Mouse (Mus musculus) neural tube, embryonic 13.5 days (tissue): ENCODE results near the gene Cfap45. TPM values are rescaled to one million over a fixed set of nuclear protein-coding genes. Genes with fewer than 3 reads are reported as not detected.
A peak's percentile ranks its signal among the peaks of the same experiment; 100 is the strongest.

ENCODE experiments used
- ATAC-seq: fragments of 200-750 bp; cut with Nextera tagmentation; 2 replicates; pipeline ENCODE4 v1.8.0; 2017; ENCODE audit warnings: low read depth, mild to moderate bottlenecking, moderate TSS enrichment, moderate library complexity
- H3K27ac ChIP-seq: fragments of 300-500 bp; sonication (generic); replicated peaks from 2 replicates; pipeline ENCODE4 v1.5.1; 2015; ENCODE audit warnings: moderate library complexity, mild to moderate bottlenecking, inconsistent platforms
- H3K27me3 ChIP-seq: fragments of 300-500 bp; sonication (generic); 2 replicates; pipeline ENCODE4 v1.6.1; 2015; ENCODE audit warnings: mild to moderate bottlenecking, inconsistent platforms
- H3K36me3 ChIP-seq: fragments of 300-500 bp; sonication (generic); 2 replicates; pipeline ENCODE4 v1.6.1; 2015; ENCODE audit warnings: mild to moderate bottlenecking, inconsistent platforms
- H3K4me1 ChIP-seq: fragments of 300-500 bp; sonication (generic); replicated peaks from 2 replicates; pipeline ENCODE4 v1.6.1; 2015; ENCODE audit warnings: inconsistent platforms
- H3K4me2 ChIP-seq: fragments of 300-500 bp; sonication (generic); 2 replicates; pipeline ENCODE4 v1.6.1; 2015; ENCODE audit warnings: inconsistent platforms, mild to moderate bottlenecking, moderate library complexity
- H3K4me3 ChIP-seq: fragments of 300-500 bp; sonication (generic); 2 replicates; pipeline ENCODE4 v1.5.1; 2015; ENCODE audit warnings: mild to moderate bottlenecking, inconsistent platforms
- H3K9ac ChIP-seq: fragments of 300-500 bp; sonication (generic); 2 replicates; pipeline ENCODE4 v1.6.1; 2015; ENCODE audit warnings: moderate library complexity, mild to moderate bottlenecking, inconsistent platforms
- H3K9me3 ChIP-seq: fragments of 300-500 bp; sonication (generic); 2 replicates; pipeline ENCODE4 v1.6.1; 2016; ENCODE audit warnings: inconsistent platforms
- WGBS: fragments of 180-500 bp; shearing (Covaris S2); methylation state at CpG from one replicate; pipeline ENCODE4 v1.1.7; 2015; 5-methylcytosine and 5-hydroxymethylcytosine counted together
- polyA plus RNA-seq: library from polyadenylated mRNA; unstranded; fragments of >200 nt; fragmentation: Nextera tagmentation; extraction: Ambion mirVana; gene quantifications from 2 replicates; pipeline ENCODE4 v1.2.1, GENCODE M21; 2015

Gene Cfap45
- polyA plus RNA-seq, 1 experiment from 2014 or later = 3.1 TPM

DNA sequence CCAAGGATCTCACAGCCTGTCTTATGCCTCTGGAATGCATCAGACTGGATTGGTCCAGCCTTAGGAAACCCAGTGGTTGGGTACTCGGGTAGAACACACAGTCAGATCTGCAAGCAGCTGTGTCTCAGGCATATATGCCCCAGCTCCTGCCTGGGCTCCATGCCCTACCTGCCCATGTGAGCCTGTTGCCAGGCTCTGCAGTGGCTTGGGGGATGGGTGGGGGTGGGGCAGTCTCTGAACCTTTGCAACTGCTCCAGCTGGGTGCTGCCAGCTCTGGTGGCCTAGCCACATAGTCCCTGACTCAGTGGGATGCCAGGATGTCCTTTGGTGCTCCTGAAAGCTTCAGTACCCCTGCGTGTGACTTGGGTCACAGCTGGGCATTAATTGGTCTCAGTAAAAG is 28.7 kb downstream of the Cfap45 start:
- 9% methylated on average over 2 of the region's 2 CpGs for WGBS
- no peak for ATAC-seq
- Histone ChIP-seq H3K36me3 (no peaks in the 10 kb centered on the region), H3K4me1 (peaks cover 30% of the 10 kb centered on the region), H3K27me3 (no peaks in the 10 kb centered on the region), H3K9me3 (no peaks in the 10 kb centered on the region), H3K4me3 (peak overlapping the region; percentile 40; the same call in 1 of the 2 replicates), H3K27ac (no peak overlapping the region), H3K4me2 (peak overlapping the region; percentile 55), H3K9ac (peak overlapping the region; percentile 66; the same call in 1 of the 2 replicates)

- H3K27me3 ChIP-seq = no peaks in the 10 kb centered on the region
- no peaks in the 10 kb centered on the region for H3K36me3 ChIP-seq
- no peak for ATAC-seq
- no peaks in the 10 kb centered on the region for H3K9me3 ChIP-seq
- H3K27ac ChIP-seq = 0 out of 2 replicates have a peak overlapping the region, but pooled peaks have one; percentile 68
- H3K4me3 ChIP-seq = peak overlapping the region; percentile 40
- peaks cover 30% of the 10 kb centered on the region for H3K4me1 ChIP-seq
- 4% methylated on average over 8 of the region's 8 CpGs for WGBS
- peak overlapping the region; percentile 66 for H3K9ac ChIP-seq
- H3K4me2 ChIP-seq = peak overlapping the region; percentile 55
Measured at GRCm38 (mm10) chr1:172549717-172550116, 29.1 kb downstream of the Cfap45 start.

DNA sequence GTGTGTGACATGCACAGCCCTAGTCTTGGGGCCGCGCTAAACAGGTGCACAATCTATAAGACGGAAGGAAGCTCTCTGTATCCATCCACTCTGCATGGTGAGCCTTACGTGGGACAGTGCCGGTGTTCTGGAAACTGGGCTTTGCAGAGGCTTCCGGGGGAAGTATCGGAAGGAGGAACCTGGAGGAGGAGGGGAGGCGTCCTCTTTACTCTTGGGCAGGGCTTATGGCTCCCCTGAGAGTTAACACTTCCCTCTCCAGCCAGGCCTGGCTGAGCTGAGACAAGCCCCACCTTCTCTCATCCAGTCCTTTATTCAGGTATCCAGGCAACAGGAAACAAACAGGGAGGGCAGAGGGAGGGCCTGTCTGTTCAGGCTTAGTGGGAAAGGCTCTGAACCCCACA is 29.9 kb downstream of the Cfap45 start:
- H3K9me3 ChIP-seq = no peaks in the 10 kb centered on the region
- H3K4me1 ChIP-seq = peaks cover 30% of the 10 kb centered on the region
- WGBS = 2% methylated on average over 8 of the region's 8 CpGs
- no peaks in the 10 kb centered on the region for H3K27me3 ChIP-seq
- H3K36me3 ChIP-seq = no peaks in the 10 kb centered on the region
- peak overlapping the region; percentile 66 for H3K9ac ChIP-seq
- peak; percentile 87 for ATAC-seq
- peak overlapping the region; percentile 68; the same call in 1 of the 2 replicates for H3K27ac ChIP-seq
- H3K4me2 ChIP-seq = peak overlapping the region; percentile 55
- peak overlapping the region; percentile 40 for H3K4me3 ChIP-seq

DNA sequence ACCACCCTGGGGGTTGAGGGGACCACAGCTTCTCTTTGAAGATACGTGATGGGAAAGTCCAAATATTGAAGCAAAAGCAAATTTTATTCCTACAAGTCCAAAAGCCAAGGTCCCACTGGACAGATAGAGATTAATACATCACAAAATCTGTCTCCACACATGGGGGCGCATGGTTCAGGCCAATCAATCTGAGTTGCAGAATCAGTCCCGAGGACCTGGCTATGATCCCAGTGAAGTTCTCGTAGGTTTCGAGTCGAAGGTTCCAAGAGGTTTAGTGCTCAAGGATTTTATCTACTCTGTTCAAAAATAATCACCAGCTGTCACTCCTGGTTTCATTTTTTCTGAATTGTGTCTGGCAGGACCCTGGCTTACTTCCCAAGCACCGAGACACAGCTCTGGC is 30.4 kb downstream of the Cfap45 start:
- Histone ChIP-seq H3K27ac (peak overlapping the region; percentile 68; the same call in 1 of the 2 replicates), H3K4me2 (peak overlapping the region; percentile 55), H3K4me1 (peaks cover 30% of the 10 kb centered on the region), H3K4me3 (peak overlapping the region; percentile 40; the same call in 1 of the 2 replicates), H3K9ac (peak overlapping the region; percentile 66; the same call in 1 of the 2 replicates), H3K36me3 (no peaks in the 10 kb centered on the region), H3K9me3 (no peaks in the 10 kb centered on the region), H3K27me3 (no peaks in the 10 kb centered on the region)
- WGBS = 48% methylated on average over 7 of the region's 7 CpGs
- ATAC-seq = no peak

- no peak for ATAC-seq
- 32% methylated on average over 1 of the region's 1 CpGs for WGBS
Measured at GRCm38 (mm10) chr1:172552623-172553022, 32.0 kb downstream of the Cfap45 start.

DNA sequence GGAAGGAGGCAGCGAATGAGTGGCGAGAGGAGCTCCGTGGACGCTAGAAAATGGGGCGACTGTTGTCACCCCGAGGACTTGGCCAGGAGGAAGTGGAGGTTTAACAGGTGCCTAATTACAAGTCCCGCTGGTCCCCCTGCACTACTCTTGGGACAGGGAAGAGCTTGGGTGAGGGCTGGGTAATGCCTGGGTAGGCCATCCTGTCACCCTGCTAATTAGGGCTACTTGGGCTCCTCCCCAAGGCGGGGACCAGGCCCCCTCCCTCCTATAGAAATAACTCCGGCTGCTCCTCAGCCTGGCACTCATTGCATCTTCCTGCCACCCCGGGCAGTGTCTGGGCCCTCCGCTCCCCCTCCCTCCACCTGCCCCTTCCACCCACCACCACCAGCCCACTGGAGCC is 35.0 kb downstream of the Cfap45 start, which contains the start of gene Vsig8:
TSS of gene Vsig8 (plus strand) at position 301 of the 400 bp plus-strand sequence.
- no peak within 1 kb of the TSS for H3K9ac ChIP-seq
- H3K36me3 ChIP-seq = no peaks in the 10 kb centered on the region
- peaks cover 10% of the 10 kb centered on the region for H3K27me3 ChIP-seq
- H3K27ac ChIP-seq = no peak within 1 kb of the TSS
- no peaks in the 10 kb centered on the region for H3K9me3 ChIP-seq
- no peak within 1 kb of the TSS for H3K4me2 ChIP-seq
- H3K4me3 ChIP-seq = no peak within 1 kb of the TSS
- no peak for ATAC-seq
- H3K4me1 ChIP-seq = peaks cover 14% of the 10 kb centered on the region
- WGBS = 71% methylated on average over 11 of the region's 11 CpGs

More at GRCm38 (mm10) chr1:172552623-172553022, 32.0 kb downstream of the Cfap45 start:
- Histone ChIP-seq H3K9me3 (no peaks in the 10 kb centered on the region), H3K4me2 (no peak overlapping the region), H3K36me3 (no peaks in the 10 kb centered on the region), H3K27ac (no peak overlapping the region), H3K9ac (no peak overlapping the region), H3K4me3 (no peak overlapping the region), H3K27me3 (0 out of 2 replicates have a peak, but pooled peaks cover 5% of the 10 kb centered on the region), H3K4me1 (peaks cover 30% of the 10 kb centered on the region)

- Histone ChIP-seq H3K4me3 (peak overlapping the region; percentile 61), H3K27ac (peak overlapping the region; percentile 74), H3K9me3 (no peaks in the 10 kb centered on the region), H3K4me2 (peak overlapping the region; percentile 83), H3K36me3 (no peaks in the 10 kb centered on the region), H3K9ac (peak overlapping the region; percentile 81), H3K4me1 (peaks cover 17% of the 10 kb centered on the region), H3K27me3 (peaks cover 25% of the 10 kb centered on the region)
- peak; percentile 92 for ATAC-seq
- WGBS = under 1% methylated on average over 66 of the region's 66 CpGs
Measured at GRCm38 (mm10) chr1:172562641-172563464, 42.3 kb downstream of the Cfap45 start.

GRCm38 (mm10) chr1:172563465-172563828 is 42.8 kb downstream of the Cfap45 start:
- H3K9me3 ChIP-seq = no peaks in the 10 kb centered on the region
- peak overlapping the region; percentile 61 for H3K4me3 ChIP-seq
- H3K27ac ChIP-seq = peak overlapping the region; percentile 74
- peak overlapping the region; percentile 83 for H3K4me2 ChIP-seq
- WGBS = 2% methylated on average over 9 of the region's 10 CpGs
- H3K4me1 ChIP-seq = peaks cover 17% of the 10 kb centered on the region
- H3K9ac ChIP-seq = peak overlapping the region; percentile 81
- no peaks in the 10 kb centered on the region for H3K36me3 ChIP-seq
- H3K27me3 ChIP-seq = peaks cover 25% of the 10 kb centered on the region
- ATAC-seq = no peak

DNA sequence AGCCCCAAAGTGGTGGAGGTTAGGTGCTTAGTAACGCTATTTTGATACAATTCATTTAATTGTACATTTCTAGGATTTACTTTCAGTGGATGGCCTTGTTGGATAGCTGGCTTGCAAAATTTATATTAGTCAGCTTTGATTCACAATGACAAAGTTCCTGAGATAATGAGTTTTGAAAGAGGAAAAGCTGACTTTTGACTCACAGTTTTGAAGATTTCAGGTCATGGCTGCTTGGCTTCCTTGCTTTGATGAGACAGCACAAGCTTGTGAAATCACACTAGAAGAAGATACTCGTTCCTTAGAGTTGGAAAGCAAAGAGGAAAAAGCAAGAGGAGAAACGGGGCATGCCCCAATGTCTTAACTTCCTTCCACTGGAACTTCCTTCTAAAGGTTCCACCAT is 45.5 kb downstream of the Cfap45 start:
- Histone ChIP-seq H3K4me3 (no peak overlapping the region), H3K9ac (no peak overlapping the region), H3K27me3 (peaks cover 15% of the 10 kb centered on the region), H3K4me1 (peaks cover 17% of the 10 kb centered on the region), H3K27ac (no peak overlapping the region), H3K9me3 (no peaks in the 10 kb centered on the region), H3K4me2 (no peak overlapping the region), H3K36me3 (no peaks in the 10 kb centered on the region)
- ATAC-seq = no peak
- WGBS = 70% methylated on average over 3 of the region's 3 CpGs

- Histone ChIP-seq H3K27me3 (no peaks in the 10 kb centered on the region), H3K27ac (no peak overlapping the region), H3K4me3 (no peak overlapping the region), H3K36me3 (no peaks in the 10 kb centered on the region), H3K9ac (no peak overlapping the region), H3K4me1 (peaks cover 6% of the 10 kb centered on the region), H3K4me2 (no peak overlapping the region), H3K9me3 (no peaks in the 10 kb centered on the region)
- no peak for ATAC-seq
- 67% methylated on average over 4 of the region's 4 CpGs for WGBS
Measured at GRCm38 (mm10) chr1:172567758-172568157, 47.2 kb downstream of the Cfap45 start.

DNA sequence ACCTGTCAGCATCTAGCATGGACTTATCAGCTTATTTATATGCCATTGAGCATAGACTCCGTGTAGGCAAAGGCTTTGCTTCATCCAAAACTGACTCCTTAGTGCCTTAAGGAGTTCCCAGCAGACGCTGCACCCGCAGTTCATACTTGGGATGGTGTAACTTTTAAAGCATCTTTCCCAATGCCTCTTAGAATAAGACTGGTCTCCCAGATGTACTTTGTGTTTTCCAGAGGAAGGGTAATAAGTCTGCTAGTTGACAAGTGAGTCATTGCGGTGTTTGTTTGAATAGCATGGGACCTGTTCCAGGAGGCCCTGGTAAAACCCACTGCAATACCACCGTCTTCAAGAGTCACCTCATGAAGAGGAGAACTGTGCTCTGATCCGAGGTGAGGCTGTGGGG is 59.5 kb downstream of the Cfap45 start:
- Histone ChIP-seq H3K36me3 (no peaks in the 10 kb centered on the region), H3K9ac (no peak overlapping the region), H3K4me2 (no peak overlapping the region), H3K9me3 (no peaks in the 10 kb centered on the region), H3K4me3 (no peak overlapping the region), H3K27ac (no peak overlapping the region), H3K4me1 (peaks cover 3% of the 10 kb centered on the region), H3K27me3 (peaks cover 6% of the 10 kb centered on the region; the same call in 1 of the 2 replicates)
- ATAC-seq = no peak
- WGBS = 69% methylated on average over 6 of the region's 6 CpGs

- peaks cover 18% of the 10 kb centered on the region for H3K4me1 ChIP-seq
- no peaks in the 10 kb centered on the region for H3K36me3 ChIP-seq
- H3K27ac ChIP-seq = no peak overlapping the region
- WGBS = 90% methylated on average over 8 of the region's 8 CpGs
- no peak overlapping the region for H3K9ac ChIP-seq
- 0 out of 2 replicates have a peak, but pooled peaks cover 3% of the 10 kb centered on the region for H3K27me3 ChIP-seq
- no peak overlapping the region for H3K4me3 ChIP-seq
- no peak overlapping the region for H3K4me2 ChIP-seq
- no peaks in the 10 kb centered on the region for H3K9me3 ChIP-seq
- no peak for ATAC-seq
Measured at GRCm38 (mm10) chr1:172582436-172582835, 61.8 kb downstream of the Cfap45 start.
